Mouse (Mus musculus): ENCODE measurements around the gene B3galt5.

The B3galt5 gene

DNA sequence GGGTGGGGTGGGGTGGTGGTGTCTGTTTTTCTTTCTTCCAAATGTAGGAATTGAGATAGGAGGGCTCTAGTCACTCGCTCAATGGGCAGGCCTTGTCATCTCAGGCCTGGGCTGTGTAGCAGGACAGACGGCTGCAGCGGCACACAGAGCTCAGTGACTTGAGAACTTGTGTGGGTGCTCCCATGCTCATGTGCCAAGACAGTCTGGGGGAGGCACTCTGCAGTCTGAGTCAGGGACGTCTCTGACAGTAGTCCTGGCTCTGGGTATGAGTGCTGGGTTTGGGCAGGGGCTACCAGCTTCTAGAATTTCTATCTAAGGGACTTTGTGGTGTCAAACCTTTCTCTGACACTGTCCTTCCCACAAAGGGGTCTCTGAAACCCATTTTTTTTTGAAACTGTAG is 106.3 kb downstream of the B3galt5 start:
- DNase-seq (ENCODE audit: low spot score in 2 of 2): no peak

DNA sequence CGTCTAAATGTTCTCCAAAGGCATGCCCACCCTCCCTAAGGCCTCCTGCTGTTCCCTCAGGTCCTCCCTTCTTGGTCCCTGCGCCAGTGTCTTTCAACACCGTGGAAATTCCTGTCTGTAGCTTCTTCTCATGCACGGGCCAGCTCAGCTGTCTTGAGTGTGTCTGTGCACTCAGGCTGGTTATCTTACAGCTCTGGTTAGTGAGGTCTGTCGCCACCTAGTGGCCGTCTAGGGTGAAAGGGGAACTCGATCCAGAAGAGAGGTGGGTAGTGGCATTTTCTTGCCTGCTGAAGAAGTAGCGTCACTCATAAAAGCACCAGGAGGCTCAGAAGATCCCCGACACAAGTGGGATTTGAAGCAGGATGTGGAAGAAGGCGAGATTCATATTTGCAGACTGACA is 109.5 kb downstream of the B3galt5 start:
- peak; percentile 63 to 71 for DNase-seq (ENCODE audit: low spot score in 2 of 2)

DNA sequence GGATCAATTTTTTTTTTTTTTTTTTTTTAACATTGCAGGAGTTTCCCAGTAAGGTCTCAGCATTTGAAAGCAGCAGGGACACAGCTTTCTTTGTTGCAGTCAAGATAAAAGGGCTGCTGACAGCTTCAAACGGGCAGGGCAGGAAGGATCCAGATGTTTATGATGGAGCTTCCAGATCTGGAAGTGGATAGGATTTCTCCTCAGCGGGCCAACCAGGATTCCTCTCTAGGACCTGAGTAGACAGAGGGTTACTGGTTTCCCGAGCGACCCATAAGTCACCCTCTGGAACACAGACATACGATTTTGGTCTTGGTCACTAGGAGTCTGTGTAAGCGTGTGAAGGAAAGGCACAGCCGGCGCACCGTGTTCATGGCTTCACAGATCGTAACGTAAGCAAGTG is 112.5 kb downstream of the B3galt5 start:
- no peak for DNase-seq (ENCODE audit: low spot score in 2 of 2)

DNA sequence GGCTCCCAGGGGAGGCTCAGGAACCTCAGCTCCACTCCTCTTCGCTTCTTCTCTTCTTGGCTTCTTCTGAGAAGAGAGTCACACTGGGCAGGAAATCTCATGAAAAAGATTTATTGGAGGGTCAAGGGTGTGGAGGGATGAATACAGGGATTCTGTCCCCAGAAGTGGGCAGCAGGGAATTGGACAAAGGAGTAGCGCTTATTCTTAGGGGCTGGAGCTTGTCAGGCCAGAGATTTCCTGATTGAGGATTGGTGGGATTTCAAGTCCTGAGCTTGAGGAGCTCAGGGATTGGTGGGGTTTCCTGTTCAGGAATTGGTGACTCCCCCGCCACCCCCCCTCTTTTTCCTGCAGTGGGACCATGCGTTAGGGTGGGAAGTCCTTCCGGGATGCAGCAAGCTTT is 113.2 kb downstream of the B3galt5 start:
- DNase-seq (ENCODE audit: low spot score in 2 of 2): no peak

DNA sequence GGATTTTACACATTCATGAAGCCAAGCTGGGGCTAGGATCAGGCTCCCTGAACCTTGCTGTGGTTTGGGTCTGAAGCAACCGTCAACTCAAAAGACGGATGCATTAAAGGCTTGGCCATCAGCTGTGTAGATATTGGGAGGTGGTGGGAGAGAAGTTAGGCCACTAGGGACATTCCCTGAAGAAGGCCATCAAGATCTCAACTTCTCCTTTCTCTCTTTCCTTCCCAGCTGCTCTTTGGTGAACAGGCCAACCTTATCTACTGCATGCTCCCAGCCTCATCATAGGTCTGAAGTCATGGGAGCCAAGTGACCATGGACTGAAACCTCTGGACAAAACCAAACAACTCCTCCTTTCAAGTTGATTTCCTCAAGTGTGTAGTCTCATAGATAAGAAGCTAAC is 115.9 kb downstream of the B3galt5 start:
- no peak for DNase-seq (ENCODE audit: low spot score in 2 of 2)

DNA sequence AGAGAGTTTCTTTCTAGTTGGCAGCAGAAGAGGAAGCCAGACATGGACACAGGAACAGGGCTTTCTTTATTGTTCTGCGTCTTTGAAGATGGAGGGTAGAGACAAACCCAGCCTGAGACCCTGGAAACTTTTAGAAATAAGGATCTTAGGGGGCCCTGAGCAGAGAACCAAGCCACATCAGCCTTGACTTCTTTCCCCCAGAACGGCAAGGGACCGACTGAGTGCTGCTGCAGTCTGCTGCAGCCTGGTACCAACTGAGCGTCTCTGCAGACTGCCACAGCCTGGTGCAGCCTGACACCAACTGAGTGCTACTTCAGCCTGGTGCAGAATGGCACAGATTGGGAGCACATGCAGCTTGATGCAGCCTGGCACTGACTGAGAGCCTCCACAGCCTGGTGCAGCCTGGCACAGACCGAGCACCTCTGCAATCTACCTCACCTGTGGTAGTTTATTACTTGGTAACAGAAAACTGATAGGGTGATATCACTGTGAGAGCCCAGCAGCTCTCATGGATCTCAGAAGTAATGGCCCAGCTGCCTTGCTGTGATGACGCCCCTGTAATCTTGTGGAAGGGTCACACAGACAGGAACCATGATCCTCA is 117.8 kb downstream of the B3galt5 start:
- no peak for DNase-seq (ENCODE audit: low spot score in 2 of 2)

DNA sequence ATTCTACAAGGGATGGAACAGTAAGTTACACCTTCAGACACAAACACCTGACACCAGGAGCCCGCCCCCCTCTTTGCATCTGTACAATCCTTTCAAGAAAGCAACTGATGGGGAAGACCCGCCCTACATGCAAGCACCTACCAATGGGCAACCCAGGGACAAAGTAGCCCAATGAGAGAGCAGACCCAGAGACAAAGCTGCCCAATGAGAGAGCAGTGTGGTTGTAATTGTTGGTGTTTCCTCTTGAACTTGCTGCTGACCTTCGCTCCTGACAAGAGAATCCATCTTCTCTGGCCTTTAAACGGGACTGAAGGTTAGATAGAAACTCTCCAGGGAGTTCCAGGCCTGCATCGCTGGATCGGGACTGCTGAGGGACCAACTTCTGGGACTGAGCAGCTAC is 118.4 kb downstream of the B3galt5 start:
- no peak for DNase-seq (ENCODE audit: low spot score in 2 of 2)

DNA sequence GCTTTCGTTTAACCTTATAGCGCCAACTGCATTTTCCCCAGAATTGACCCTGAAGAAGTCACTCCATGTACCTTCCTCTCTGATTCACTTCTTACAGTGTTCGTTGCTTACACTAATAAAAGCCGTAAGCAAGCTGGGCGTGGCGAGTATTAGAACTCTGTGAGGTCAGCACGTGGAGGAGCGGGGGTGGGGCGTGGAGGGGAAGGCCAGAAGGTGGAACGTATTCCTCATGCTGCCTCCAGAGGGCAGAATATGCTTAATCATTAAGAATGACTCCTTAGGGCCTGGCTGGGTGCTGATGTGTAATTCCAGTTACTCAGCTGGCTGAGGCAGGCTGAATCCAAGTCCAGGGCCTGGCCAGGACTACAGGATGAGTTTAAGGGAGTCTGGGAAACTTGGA is 122.3 kb downstream of the B3galt5 start:
- DNase-seq (ENCODE audit: low spot score in 2 of 2): peak; percentile 52 to 56

DNA sequence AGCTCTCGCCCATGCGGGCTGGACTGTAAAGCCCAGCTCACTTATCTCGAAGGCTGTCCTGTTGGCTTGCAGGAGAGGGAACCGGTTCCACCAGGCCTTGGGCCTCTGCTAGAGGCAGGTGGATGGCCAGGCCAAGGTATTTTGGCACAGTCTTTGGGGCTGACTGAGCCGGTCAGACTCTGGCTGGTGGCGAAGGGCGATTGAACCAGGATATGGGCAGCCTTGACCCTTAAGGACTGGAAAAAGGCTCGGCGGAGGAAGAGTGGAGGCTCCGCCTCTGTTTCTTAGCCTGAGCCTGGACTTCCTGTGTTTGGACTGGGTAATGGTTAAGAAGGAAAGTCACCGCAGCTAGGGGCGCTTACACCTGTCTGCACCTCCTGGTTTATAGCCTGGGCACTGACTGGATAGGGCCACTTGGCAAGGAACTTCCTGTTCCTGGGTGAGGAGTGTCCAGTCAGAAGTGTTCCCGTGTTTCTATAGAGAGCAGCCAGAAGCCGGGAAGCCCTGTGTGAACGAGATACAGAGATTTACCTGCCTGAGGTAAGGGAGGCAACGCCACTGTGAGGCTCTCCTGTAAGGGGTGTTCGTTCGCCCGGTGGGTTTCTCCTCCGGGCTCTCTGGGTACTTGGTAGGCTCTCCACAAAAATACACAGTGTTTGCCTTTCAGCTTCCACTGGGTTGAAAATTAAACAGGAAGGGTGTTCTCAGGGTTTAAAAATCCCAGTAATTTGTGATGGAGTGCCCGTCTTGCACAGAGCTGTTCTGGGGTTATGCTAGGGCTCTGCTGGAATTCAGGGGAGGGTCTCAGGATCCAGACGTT is 125.9 kb downstream of the B3galt5 start:
- DNase-seq (ENCODE audit: low spot score in 2 of 2): no peak

DNA sequence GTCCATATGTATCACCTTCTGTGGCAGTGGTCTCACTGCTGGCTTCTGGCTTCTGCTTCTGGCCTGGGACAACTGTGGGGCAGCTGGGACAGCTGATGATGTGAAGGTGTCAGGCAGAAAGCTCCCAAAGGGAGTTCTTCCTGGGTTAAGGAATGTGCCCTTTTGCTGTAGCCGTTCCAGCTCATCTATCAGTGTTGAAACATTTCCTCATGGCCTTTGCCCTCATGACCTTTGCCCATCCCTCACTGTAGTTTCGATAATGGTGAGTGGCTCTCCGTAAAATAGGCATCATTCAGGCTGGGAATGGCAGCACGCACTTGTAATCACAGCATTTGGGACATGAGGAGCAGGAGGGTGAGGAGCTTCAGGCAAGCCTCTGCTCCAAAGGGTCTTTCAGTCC is 127.3 kb downstream of the B3galt5 start:
- DNase-seq (ENCODE audit: low spot score in 2 of 2): no peak

DNA sequence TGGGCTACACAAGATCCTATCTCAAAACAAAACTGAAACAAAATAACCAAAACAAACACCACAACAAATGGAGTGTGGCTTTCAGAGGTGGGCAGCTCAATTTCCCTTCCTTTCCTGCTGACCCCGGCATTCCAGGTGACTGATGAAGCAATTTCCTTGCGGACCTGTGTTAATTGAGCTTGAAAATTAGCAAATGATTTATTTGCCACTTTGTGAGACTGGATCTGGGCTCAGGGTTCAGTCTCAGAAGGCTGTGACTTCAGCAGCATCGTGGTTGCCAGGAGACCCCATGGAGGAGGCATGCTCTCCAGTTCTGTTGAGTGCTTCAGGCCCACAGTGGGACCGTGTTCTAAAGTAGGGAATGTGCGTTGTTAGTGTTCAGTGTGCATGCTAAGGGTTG is 127.7 kb downstream of the B3galt5 start:
- no peak for DNase-seq (ENCODE audit: low spot score in 2 of 2)

DNA sequence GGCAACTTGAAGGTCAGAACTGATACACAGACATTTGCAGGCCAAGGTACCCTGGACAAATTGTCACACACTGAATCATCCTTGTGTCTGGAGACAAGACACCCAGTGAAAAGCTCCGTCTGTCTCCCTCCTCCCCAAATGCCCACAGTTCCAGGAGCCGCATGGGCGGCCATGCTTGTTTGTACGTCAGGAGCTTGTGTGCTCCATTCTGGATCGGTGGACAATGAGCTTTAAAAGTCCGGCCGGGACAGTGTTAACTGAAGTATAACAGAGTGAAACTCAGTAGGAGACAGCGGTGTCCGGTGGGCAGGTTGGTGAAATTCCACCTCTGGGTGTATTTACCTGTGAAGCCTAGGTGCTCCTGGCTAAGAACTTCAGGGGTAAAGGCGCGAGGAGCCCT is 129.3 kb downstream of the B3galt5 start:
- no peak for DNase-seq (ENCODE audit: low spot score in 2 of 2)

All from spleen, postnatal 36 days (tissue).